Mouse (Mus musculus) stomach, postnatal 0 days (tissue): ENCODE measurements at regions not wholly inside any gene's neighbourhood (a gene's known extent, or its start where the extent isn't known, plus 50 kb on each side); places are given as distances from the start of the nearest gene placed in this dataset.

Experiments used
- CTCF ChIP-seq: IDR thresholded peaks from 2 replicates; pipeline ENCODE4 v1.5.1; 2016; ENCODE audit warnings: antibody characterized with exemption, low read depth, mild to moderate bottlenecking, moderate library complexity
- EP300 ChIP-seq: optimal IDR thresholded peaks from 2 replicates; pipeline ENCODE3; 2016; ENCODE audit warnings: antibody characterized with exemption

- TF ChIP-seq EP300 (no peak), CTCF (no peak)
Observed at GRCm38 (mm10) chr13:97500155-97500554, 259.2 kb downstream of the Enc1 start.
